Mouse (Mus musculus): Measurements from ENCODE around the gene Tmem39b.

Gene Tmem39b

GRCm38 (mm10) chr4:129683901-129684493, 12.6 kb downstream of the Tmem39b start:
- no peak for DNase-seq

DNA sequence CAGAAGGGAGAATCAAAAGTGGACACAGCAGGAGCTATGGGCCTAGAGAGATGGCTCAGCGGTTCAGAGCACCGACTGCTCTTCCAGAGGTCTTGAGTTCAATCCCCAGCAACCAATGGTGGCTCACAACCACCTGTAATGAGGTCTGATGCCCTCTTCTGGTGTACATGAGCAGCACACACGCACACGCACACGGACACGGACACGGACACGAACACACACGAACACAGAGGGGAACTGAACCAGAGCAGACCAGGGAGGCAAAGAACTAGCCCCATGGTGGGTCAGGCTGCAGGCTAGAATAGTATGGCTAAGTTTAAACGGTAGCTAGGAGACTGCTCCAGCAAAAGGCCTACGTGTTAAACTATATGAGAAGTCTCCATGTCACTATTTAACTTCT, 14.8 kb downstream of the Tmem39b start:
- no peak for DNase-seq

DNA sequence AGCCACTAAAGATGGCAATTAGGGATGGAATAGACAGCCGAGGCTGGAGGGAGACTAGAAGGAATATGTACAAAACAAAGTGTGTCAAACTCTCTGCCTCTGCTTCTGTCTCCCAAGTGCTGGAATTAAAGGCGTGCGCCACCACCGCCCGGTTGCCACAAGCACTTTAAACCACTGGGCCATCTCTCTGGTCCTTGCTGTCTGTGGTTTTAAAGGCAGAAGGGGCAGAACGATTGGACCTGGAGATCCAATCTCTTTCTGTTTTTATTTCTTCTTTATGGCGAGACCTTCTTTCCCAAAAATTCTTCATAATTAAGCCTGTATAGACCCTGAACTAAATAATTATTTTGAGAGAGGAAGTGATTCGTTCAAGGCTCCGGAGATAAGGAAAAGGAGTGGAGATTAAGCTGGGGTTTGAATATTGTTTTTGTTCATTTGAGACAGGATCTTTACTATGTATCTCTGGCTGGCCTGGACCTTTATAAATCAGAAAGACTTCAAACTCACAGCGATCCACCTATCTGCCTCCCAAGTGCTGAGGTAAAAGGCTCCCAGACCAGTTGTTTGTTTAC, 23.7 kb downstream of the Tmem39b start:
- no peak for DNase-seq

DNA sequence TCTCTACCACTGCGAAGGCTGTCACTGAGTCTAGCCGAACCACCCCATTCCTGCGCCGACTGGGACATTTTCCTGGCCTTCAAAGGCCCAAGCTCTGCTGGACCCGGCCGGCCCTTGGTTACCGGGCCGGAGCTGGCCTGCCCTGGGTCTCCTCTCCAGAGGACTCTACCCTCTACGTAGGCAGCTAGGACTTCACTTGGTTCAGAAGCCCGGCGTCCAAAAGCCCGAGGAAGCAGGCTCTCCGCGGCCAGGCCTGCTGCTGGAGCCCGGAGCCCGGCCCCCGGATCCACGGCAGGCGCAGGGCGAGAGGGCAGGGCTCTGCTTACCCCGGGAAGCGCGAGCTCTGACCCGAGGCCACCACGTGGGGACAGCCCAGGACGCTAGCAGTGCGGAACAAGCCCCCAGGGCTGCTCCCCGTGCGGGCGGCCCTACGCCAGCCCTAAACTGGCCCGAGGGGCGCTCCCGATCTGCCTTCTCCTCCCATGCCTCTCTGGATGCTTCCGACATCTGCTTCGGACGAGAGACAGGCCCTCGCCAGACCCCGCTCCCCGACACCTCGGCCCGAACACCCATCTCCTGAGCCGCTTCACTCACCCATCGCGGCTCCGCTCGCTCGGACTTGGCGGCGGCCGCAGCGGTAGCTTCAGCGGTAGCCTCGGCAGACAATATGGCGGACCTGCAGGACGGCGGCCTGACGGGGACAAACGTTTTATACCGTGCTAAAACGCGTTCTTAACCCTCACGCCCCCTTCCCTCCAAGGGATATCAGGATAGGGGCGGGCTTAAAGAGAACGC, 24.4 kb downstream of the Tmem39b start, which contains the start of gene Kpna6:
TSS of gene Kpna6 (minus strand) at position 685 of the 795 bp plus-strand sequence.
- peak; percentile 85 for DNase-seq

DNA sequence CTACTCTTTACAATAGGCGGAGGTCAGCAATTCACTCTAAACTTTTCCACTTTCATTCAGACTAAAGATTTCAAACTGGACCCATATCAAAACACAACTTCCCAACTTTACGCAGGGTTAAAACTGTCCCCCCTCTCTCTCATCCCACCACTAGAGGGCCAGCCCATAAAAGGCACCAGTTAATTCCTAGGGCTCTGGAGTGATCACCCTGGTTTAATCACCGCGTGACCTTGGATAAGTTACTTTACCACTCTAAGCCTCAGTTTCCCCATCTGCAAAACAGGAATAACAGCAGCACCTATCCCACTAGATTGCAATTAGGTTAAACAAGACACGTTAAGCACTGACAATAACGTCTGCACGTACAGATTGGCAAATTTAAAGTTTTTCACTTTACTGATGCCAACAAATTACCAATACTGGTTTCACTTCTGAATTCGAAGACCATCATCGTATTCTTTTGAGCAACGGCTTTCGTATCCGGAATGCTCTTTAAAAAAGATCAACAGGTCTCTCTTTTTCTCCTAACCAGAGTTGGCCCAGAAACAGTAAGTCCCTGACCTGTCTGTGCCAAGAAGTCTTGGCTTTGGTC, 25.1 kb downstream of the Tmem39b start:
- DNase-seq, result peak; percentile 33

DNA sequence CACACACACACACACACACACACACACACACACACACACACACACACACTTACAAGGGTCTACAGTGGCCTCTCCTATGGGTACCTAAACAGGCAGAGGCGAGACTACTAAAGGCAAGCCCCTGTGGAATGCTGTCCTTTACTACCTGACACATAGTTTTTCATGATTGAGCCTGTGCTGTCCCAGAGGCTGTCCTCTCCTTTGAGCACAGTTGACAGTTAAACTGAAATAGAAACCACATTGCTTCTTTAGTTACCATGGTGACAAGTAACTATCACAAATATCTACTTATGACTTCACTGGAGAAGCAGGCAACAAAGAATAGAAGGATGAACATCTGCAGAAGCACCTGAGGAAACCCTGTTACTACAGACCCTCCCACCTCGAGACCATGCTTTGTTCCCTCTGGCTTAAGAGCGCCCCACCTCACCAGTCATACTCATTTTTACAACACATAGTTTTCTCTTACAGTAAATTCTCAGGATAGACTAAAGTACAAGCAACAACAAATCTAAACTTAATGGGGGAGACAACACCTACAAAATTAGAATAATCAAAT, 34.3 kb downstream of the Tmem39b start:
- DNase-seq, result no peak

GRCm38 (mm10) chr4:129661584-129661983, 35.1 kb downstream of the Tmem39b start:
- DNase-seq, result no peak

GRCm38 (mm10) chr4:129654770-129655169, 41.9 kb downstream of the Tmem39b start:
- DNase-seq, result no peak

GRCm38 (mm10) chr4:129650359-129650758, 46.3 kb downstream of the Tmem39b start:
- no peak for DNase-seq

DNA sequence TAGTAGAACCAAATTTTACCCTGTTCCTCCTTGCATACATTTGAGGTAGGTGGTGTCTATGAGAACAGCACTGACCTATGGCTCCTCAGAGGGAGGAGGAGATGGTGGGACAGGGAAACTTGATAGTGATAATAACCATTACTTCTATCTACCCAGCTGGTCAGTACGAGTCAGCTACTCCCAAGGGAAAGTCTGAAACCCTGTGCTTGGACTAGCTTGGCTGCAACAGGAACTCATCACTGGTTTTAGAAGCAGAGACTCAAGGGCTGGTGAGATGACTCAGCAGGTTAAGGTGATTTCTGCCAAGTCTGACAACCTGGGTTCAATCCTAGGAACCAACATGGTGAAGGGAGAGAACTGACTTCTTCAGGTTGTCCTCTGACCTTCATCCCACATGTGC, 48.0 kb downstream of the Tmem39b start:
- no peak for DNase-seq

- DNase-seq, result no peak
Measured at GRCm38 (mm10) chr4:129645204-129645603, 51.4 kb downstream of the Tmem39b start.

DNA sequence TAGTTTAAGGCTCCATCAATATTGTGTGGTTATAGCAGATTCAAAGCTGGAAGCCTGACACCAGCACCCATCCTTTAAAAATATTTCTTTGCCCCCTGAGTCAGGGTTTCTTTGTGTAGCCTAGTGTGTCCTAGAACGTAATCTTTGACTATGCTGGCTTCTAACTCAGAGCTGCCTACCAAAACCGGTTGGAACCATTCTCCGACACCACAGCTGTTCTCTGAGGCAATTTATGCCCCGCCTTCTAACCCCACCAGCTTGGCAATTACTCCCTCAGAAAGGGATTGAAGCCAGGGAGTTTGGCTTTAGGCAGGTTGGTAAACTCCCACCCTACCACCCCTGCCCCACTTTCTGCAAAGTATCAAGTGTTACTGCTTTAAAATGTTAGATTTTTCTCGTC, 54.9 kb downstream of the Tmem39b start:
- DNase-seq, result no peak

DNA sequence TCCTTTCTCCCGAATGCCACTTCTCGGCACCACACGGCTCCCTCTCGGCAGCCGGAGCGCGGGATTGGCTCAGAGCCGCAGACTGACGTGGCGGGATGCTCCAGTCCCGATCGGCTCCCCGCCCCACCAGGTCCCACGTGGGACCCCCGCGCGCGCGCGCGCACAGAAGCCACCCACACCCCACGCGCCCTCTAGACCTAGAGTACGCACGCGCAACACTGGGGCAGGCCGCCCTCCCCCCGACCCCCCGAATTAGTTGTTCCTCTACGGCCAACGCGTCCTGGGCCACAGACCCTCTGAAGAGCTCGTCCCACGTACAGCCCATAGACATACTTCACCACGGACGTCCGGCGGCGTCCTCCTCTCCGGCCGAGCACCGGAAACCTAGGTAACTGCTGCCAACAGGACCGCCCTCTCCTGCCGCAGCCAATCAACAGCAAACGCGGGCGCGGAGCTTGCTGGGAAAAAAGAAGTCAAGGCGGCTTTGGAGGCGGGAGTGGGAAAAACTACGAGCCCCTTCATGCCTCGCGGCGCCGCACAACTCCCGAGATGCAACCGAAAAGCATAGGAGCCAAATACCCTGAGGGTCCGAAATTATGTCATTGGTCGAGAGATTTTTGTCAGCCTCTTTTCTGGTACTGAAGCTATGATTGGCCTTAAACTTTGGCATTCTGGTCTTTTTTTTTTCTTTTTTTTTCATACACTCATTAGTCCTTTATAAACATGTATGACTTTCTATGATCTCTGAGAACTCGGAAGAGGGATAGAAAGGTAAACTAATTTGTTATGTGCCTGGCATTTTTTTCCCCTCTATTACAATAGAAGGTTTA, 55.8 kb downstream of the Tmem39b start, which contains the start of gene Txlna:
TSS of gene Txlna (minus strand) at position 428 of the 830 bp plus-strand sequence.
- peak; percentile 97 for DNase-seq

GRCm38 (mm10) chr4:129640101-129640637, 56.5 kb downstream of the Tmem39b start:
- peak; percentile 54 for DNase-seq

DNA sequence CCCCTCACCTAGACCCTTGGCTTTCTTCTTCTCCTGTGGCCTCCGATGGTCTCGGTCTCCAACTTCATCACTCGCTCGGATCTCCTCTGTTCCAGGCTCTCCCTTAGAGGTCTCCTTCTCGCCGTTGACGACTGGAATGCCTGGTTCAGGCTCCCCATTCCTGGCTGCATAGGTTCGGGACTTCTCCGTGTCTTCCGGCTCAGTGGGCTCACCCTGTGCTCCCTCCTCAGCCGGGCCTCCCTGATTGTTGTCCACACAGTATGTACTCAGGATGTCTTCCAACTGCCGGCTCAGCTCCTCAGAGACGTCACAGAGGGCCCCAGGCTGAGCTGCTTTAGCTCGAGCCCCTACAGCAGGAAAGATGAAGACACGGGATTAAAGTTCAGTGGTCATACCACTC, 57.4 kb downstream of the Tmem39b start:
- DNase-seq, result peak; percentile 28

GRCm38 (mm10) chr4:129633852-129634251, 62.8 kb downstream of the Tmem39b start:
- DNase-seq, result no peak

GRCm38 (mm10) chr4:129631867-129632266, 64.8 kb downstream of the Tmem39b start:
- no peak for DNase-seq

- no peak for DNase-seq
Measured at GRCm38 (mm10) chr4:129630944-129631343, 65.7 kb downstream of the Tmem39b start.
